7 mouse cellular contexts compared by ENCODE assay signal in the genomic region with DNA sequence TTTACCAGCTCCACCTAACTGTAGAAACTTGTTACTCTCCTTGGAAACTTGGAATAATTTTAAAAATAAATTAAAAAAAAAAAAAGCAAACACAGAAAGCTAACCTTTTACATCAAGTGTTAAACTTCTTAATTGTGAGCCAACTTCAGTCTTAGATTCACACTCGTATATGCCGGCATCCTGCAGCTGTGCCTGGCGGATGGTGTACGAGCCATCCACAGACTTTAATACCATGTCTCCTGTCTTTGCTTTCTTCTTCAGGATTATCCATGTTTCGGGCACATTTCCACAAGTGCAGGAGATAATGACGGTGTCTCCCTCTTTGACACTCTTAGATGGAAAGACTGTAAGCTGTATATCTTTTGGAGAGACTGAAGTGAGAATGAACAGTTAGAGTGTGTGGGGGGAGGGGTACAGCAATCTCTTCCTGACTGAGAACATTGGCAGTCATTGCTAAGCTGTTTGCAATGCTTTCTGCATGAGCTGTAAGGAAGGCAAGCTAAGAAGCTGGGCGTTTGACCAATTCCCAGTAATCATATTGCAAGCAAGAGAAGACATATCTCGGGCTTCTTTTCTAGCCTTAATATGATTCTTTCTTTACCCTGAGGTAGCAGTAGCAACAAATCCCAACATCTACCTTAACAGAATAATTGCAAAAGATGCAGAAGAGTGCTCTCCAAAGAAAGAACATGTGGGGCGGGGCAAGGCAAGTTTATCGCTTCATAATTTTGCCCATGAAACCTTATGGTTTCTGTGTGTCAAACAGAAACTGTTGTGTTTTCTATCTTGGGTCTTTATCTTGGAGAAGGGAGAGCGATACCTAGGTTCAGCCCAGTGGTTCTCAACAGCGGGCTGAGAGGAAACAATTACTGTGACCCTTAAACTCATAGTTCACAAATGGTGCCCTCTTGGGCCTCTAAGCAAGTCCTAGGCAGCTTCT. TPM values are rescaled to one million over a fixed set of nuclear protein-coding genes. Genes with fewer than 3 reads are reported as not detected.
A peak's percentile ranks its signal among the peaks of the same experiment; 100 is the strongest.
DNase-seq lines count a peak whose midpoint lies in the region; ATAC-seq lines count a peak whose summit lies in the region.

No protein-coding gene starts in this region.

- H3K4me3 ChIP-seq in forebrain, embryonic 12.5 days (replicated peaks), result no peak overlapping the region
- no peak overlapping the region for H3K4me3 ChIP-seq in limb, embryonic 12.5 days (replicated peaks)

- peak overlapping the region; percentile 81 for H3K27ac ChIP-seq in forebrain, embryonic 12.5 days
- peak overlapping the region; percentile 80 for H3K27ac ChIP-seq in limb, embryonic 12.5 days

- WGBS in forebrain, embryonic 12.5 days, result 46% methylated on average over 12 of the region's 12 CpGs
- 40% methylated on average over 12 of the region's 12 CpGs for WGBS in limb, embryonic 12.5 days

- H3K9ac ChIP-seq in forebrain, embryonic 12.5 days, result no peak overlapping the region
- H3K9ac ChIP-seq in limb, embryonic 12.5 days (replicated peaks), result no peak overlapping the region

- intact Hi-C loops in heart, postnatal 14 days (cut with DNase I), result no loop called here

- DNase-seq in urinary bladder, postnatal 14 days (ENCODE audit: low spot score), result peak; percentile 63
- no peak for DNase-seq in urinary bladder, postnatal 10 days (ENCODE audit: low spot score)
- DNase-seq in heart, postnatal 14 days, result peak; percentile 38 to 68
- peak; percentile 47 for DNase-seq in right cerebral cortex, postnatal 4 days
- DNase-seq in spleen, postnatal 14 days (ENCODE audit: low spot score in 2 of 2), result no peak

- H3K4me2 ChIP-seq in forebrain, embryonic 12.5 days, result peak overlapping the region; percentile 36
- peak overlapping the region; percentile 37 for H3K4me2 ChIP-seq in limb, embryonic 12.5 days

- H3K36me3 ChIP-seq in forebrain, embryonic 12.5 days (replicated peaks), result no peaks in the 10 kb centered on the region
- H3K36me3 ChIP-seq in limb, embryonic 12.5 days, result peaks cover 32% of the 10 kb centered on the region

- no peaks in the 10 kb centered on the region for H3K27me3 ChIP-seq in forebrain, embryonic 12.5 days
- no peaks in the 10 kb centered on the region for H3K27me3 ChIP-seq in limb, embryonic 12.5 days

- H3K4me1 ChIP-seq in forebrain, embryonic 12.5 days, result peaks cover 22% of the 10 kb centered on the region
- peaks cover 30% of the 10 kb centered on the region for H3K4me1 ChIP-seq in limb, embryonic 12.5 days (replicated peaks)

- ATAC-seq in forebrain, embryonic 12.5 days (ENCODE audit: low FRiP score), result peak; percentile 48; the same call in 1 of the 2 replicates
- ATAC-seq in limb, embryonic 12.5 days (ENCODE audit: insufficient number of reproducible peaks, insufficient read depth, low FRiP score, low TSS enrichment, low read depth), result no peak

- no peaks in the 10 kb centered on the region for H3K9me3 ChIP-seq in forebrain, embryonic 12.5 days
- no peaks in the 10 kb centered on the region for H3K9me3 ChIP-seq in limb, embryonic 12.5 days

RNA-seq across cellular contexts. Expression of a gene that starts 15.0 kb away (rescaled TPM):
- 37.2 and 38.3 TPM in 2 replicates for polyA plus RNA-seq in forebrain, embryonic 12.5 days (2016; fragmentation: Nextera tagmentation; extraction: Ambion mirVana)
- 10 to 100 TPM; 11.4 to 14.2 TPM for total RNA-seq in heart, postnatal 14 days (2021)
- polyA plus RNA-seq in limb, embryonic 12.5 days (2016; fragmentation: Nextera tagmentation; extraction: Ambion mirVana), result 77.8 and 87.7 TPM in 2 replicates

Comparison
In these comparisons a context has a peak if more than half of its experiments do, and no peak if none do; other contexts are left out.
1. DNase-seq: peak in urinary bladder, postnatal 14 days (single experiment), heart, postnatal 14 days (2 of 2) and right cerebral cortex, postnatal 4 days (single experiment); none in urinary bladder, postnatal 10 days (single experiment) and spleen, postnatal 14 days (0 of 2).